10 mouse cellular contexts compared by ENCODE assay signal in genomic region chr13:26283397-26284072, GRCm38 (mm10).
DNase-seq lines count a peak whose midpoint lies in the region; ATAC-seq lines count a peak whose summit lies in the region.
"Had no signal": no experiment of that assay in that cellular context is flagged by ENCODE, and none has a peak within 500 bp of the region (broad histone marks: within the 10 kb centered on the region; RNA-seq: fewer than 3 reads in every experiment).

No protein-coding gene starts in this region.

- no peak overlapping the region for H3K27ac ChIP-seq in lung, embryonic 16.5 days (ENCODE audit: low read length)
- no peak overlapping the region for H3K27ac ChIP-seq in hindbrain, embryonic 15.5 days (replicated peaks)
- H3K27ac ChIP-seq in neural tube, embryonic 14.5 days (ENCODE audit: low read depth, low read length): no peak overlapping the region
- H3K27ac ChIP-seq in heart, embryonic 11.5 days (ENCODE audit: low read depth, low read length): no peak overlapping the region

- no peaks in the 10 kb centered on the region for H3K4me1 ChIP-seq in lung, embryonic 16.5 days (replicated peaks; ENCODE audit: control insufficient read depth, insufficient read depth, low read length)
- peaks cover 4% of the 10 kb centered on the region; the same call in 1 of the 2 replicates for H3K4me1 ChIP-seq in hindbrain, embryonic 15.5 days (replicated peaks)
- H3K4me1 ChIP-seq in neural tube, embryonic 14.5 days (ENCODE audit: control insufficient read depth, insufficient read depth, low read length): no peaks in the 10 kb centered on the region
- H3K4me1 ChIP-seq in heart, embryonic 11.5 days (ENCODE audit: control insufficient read depth, insufficient read depth, low read length): no peaks in the 10 kb centered on the region

- H3K9me3 ChIP-seq in lung, embryonic 16.5 days (ENCODE audit: control insufficient read depth, low read length): no peaks in the 10 kb centered on the region
- no peaks in the 10 kb centered on the region for H3K9me3 ChIP-seq in hindbrain, embryonic 15.5 days
- H3K9me3 ChIP-seq in neural tube, embryonic 14.5 days (ENCODE audit: control insufficient read depth, low read length): no peaks in the 10 kb centered on the region
- H3K9me3 ChIP-seq in heart, embryonic 11.5 days (replicated peaks; ENCODE audit: control insufficient read depth, low read length): no peaks in the 10 kb centered on the region

- no peak overlapping the region for H3K9ac ChIP-seq in lung, embryonic 16.5 days (ENCODE audit: low read length)
- no peak overlapping the region for H3K9ac ChIP-seq in hindbrain, embryonic 15.5 days
- no peak overlapping the region for H3K9ac ChIP-seq in neural tube, embryonic 14.5 days (replicated peaks; ENCODE audit: low read depth, low read length)
- H3K9ac ChIP-seq in heart, embryonic 11.5 days (ENCODE audit: low read depth, low read length): no peak overlapping the region

- H3K4me2 ChIP-seq in lung, embryonic 16.5 days (ENCODE audit: low read depth, low read length): no peak overlapping the region
- H3K4me2 ChIP-seq in hindbrain, embryonic 15.5 days: no peak overlapping the region
- no peak overlapping the region for H3K4me2 ChIP-seq in neural tube, embryonic 14.5 days (ENCODE audit: low read depth, low read length)
- no peak overlapping the region for H3K4me2 ChIP-seq in heart, embryonic 11.5 days

- peak; percentile 11 for DNase-seq in embryo, embryonic 10.5 days (ENCODE audit: low spot score)
- DNase-seq in embryo, embryonic 9.5 days (ENCODE audit: extremely low spot score): no peak
- no peak for DNase-seq in lung, adult 18-20 months
- DNase-seq in adrenal gland, postnatal 25 days: no peak
- DNase-seq: thymus, adult 18-20 months had no signal

- no peak overlapping the region for H3K4me3 ChIP-seq in lung, embryonic 16.5 days (ENCODE audit: low read length)
- H3K4me3 ChIP-seq in hindbrain, embryonic 15.5 days: no peak overlapping the region
- no peak overlapping the region for H3K4me3 ChIP-seq in neural tube, embryonic 14.5 days (ENCODE audit: low read depth, low read length)
- H3K4me3 ChIP-seq in heart, embryonic 11.5 days (ENCODE audit: low read depth, low read length): no peak overlapping the region
- H3K4me3 ChIP-seq: erythroblast, embryonic 14.5 days had no signal

- no peaks in the 10 kb centered on the region for H3K27me3 ChIP-seq in lung, embryonic 16.5 days (ENCODE audit: control insufficient read depth, insufficient read depth, low read depth, low read length)
- no peaks in the 10 kb centered on the region for H3K27me3 ChIP-seq in hindbrain, embryonic 15.5 days
- H3K27me3 ChIP-seq in neural tube, embryonic 14.5 days (ENCODE audit: control insufficient read depth, insufficient read depth, low read length): no peaks in the 10 kb centered on the region
- H3K27me3 ChIP-seq in heart, embryonic 11.5 days (ENCODE audit: control insufficient read depth, insufficient read depth, low read length): no peaks in the 10 kb centered on the region

- 0 out of 2 replicates have a peak, but pooled peaks have one; percentile 26 for ATAC-seq in lung, embryonic 16.5 days (ENCODE audit: low read depth)
- ATAC-seq in hindbrain, embryonic 15.5 days (ENCODE audit: low FRiP score, low read depth): peak; percentile 87
- ATAC-seq in neural tube, embryonic 14.5 days (ENCODE audit: low read depth): peak; percentile 94
- no peak for ATAC-seq in heart, embryonic 11.5 days (replicated peaks; ENCODE audit: insufficient number of reproducible peaks, low FRiP score, low TSS enrichment)

- H3K36me3 ChIP-seq in lung, embryonic 16.5 days (ENCODE audit: control insufficient read depth, insufficient read depth, low read length): no peaks in the 10 kb centered on the region
- H3K36me3 ChIP-seq in hindbrain, embryonic 15.5 days: no peaks in the 10 kb centered on the region
- H3K36me3 ChIP-seq in neural tube, embryonic 14.5 days (ENCODE audit: control insufficient read depth, insufficient read depth, low read length): no peaks in the 10 kb centered on the region
- H3K36me3 ChIP-seq in heart, embryonic 11.5 days (ENCODE audit: control insufficient read depth, insufficient read depth, low read length): no peaks in the 10 kb centered on the region

- WGBS in lung, embryonic 16.5 days: 53% methylated on average over 6 of the region's 6 CpGs
- 59% methylated on average over 6 of the region's 6 CpGs for WGBS in hindbrain, embryonic 15.5 days
- WGBS in neural tube, embryonic 14.5 days: 55% methylated on average over 6 of the region's 6 CpGs
- 75% methylated on average over 6 of the region's 6 CpGs for WGBS in heart, embryonic 11.5 days (ENCODE audit: insufficient replicate concordance)
